Mouse (Mus musculus) ES-E14 (cell line): ENCODE data around the gene Tgtp1. TPM values are rescaled to one million over a fixed set of nuclear protein-coding genes. Genes with fewer than 3 reads are reported as not detected.
"Not testable (repeated sequence)": the region's sequence is repeated elsewhere in the genome, so short reads cannot be mapped to it uniquely, and the experiment has no call there.

Experiments used
- DNase-seq: peaks from one replicate; pipeline ENCODE4 v3.0.0-alpha.2; 2013; ENCODE audit warnings: low read depth, low spot score
- H3K27ac ChIP-seq: 2 replicates; pipeline ENCODE4 v1.5.1; 2012; ENCODE audit warnings: low read depth, mild to moderate bottlenecking, low read length, moderate library complexity, mixed read lengths; ENCODE audit not compliant: poor library complexity, insufficient read depth, severe bottlenecking
- H3K36me3 ChIP-seq: 2 replicates; pipeline ENCODE4 v1.6.1; 2012; ENCODE audit warnings: mild to moderate bottlenecking, low read length, moderate library complexity, mixed read lengths; ENCODE audit not compliant: control insufficient read depth, poor library complexity, insufficient read depth, severe bottlenecking
- H3K4me1 ChIP-seq, 2 experiments: fragments of 150-350 bp in 1 of 2; sonication (generic) in 1 of 2; 2 replicates each; pipeline ENCODE4 v1.6.1; 2012; ENCODE audit warnings: low read length in 2 of 2, mild to moderate bottlenecking in 1 of 2, mixed read lengths in 1 of 2; ENCODE audit not compliant: control insufficient read depth in 2 of 2, insufficient read depth in 2 of 2, poor library complexity in 1 of 2
- H3K4me3 ChIP-seq, 2 experiments: fragments of 150-350 bp in 1 of 2; sonication (generic) in 1 of 2; 2 replicates each; pipeline ENCODE4 v1.5.1; 2012; ENCODE audit warnings: low read length in 2 of 2, low read depth in 1 of 2, mild to moderate bottlenecking in 1 of 2, mixed read lengths in 1 of 2; ENCODE audit not compliant: insufficient read depth in 1 of 2, poor library complexity in 1 of 2, severe bottlenecking in 1 of 2
- H3K9ac ChIP-seq: 2 replicates; pipeline ENCODE4 v1.6.1; 2012; ENCODE audit warnings: low read depth, mild to moderate bottlenecking, low read length, mixed read lengths; ENCODE audit not compliant: poor library complexity, insufficient read depth, severe bottlenecking
- H3K9me3 ChIP-seq: fragments of 150-350 bp; sonication (generic); 2 replicates; pipeline ENCODE4 v1.6.1; 2012; ENCODE audit warnings: low read depth, mild to moderate bottlenecking, low read length; ENCODE audit not compliant: control insufficient read depth, insufficient read depth
- in situ Hi-C, 2 experiments: fragments of 600-800 bp; cut with MboI; formaldehyde crosslinking; loops; one replicate each; pipeline ENCODE4 v1.15.1; 2025; ENCODE audit warnings: low sequenced_read_pairs in 2 of 2, inconsistent platforms in 1 of 2; ENCODE audit not compliant: unreplicated experiment in 2 of 2
- total RNA-seq: library from RNA; depleted of rRNA; stranded (reverse); fragments of 300-350 nt; gene quantifications from 2 replicates; pipeline ENCODE4 v1.2.3, GENCODE M21; 2012; rRNA removed

Tgtp1 gene
- total RNA-seq: 0.76 and 0.85 TPM in 2 replicates

- not testable (repeated sequence) for H3K27ac ChIP-seq, H3K4me1 ChIP-seq, DNase-seq, H3K36me3 ChIP-seq, H3K4me3 ChIP-seq, H3K9me3 ChIP-seq, H3K9ac ChIP-seq
- in situ Hi-C loops: loop anchor here in 1 of 2 experiments (10.0 kb wide), 1 partner anchor 81 kb away; the partner anchor contains the start of gene Ifi47
Measured at GRCm38 (mm10) chr11:48994018-48994417, at the start of gene Tgtp1. TSS of gene Tgtp1 (minus strand) at chr11:48994172.

- DNase-seq, H3K27ac ChIP-seq, in situ Hi-C loops, H3K36me3 ChIP-seq, H3K4me3 ChIP-seq, H3K9ac ChIP-seq, H3K4me1 ChIP-seq, H3K9me3 ChIP-seq: not testable (repeated sequence)
Measured at GRCm38 (mm10) chr11:49012074-49012473, 18.1 kb upstream of the Tgtp1 start.

- in situ Hi-C loops, H3K4me1 ChIP-seq, H3K27ac ChIP-seq, H3K9ac ChIP-seq, H3K4me3 ChIP-seq, DNase-seq, H3K36me3 ChIP-seq, H3K9me3 ChIP-seq: not testable (repeated sequence)
Measured at GRCm38 (mm10) chr11:49006785-49007184, 12.8 kb upstream of the Tgtp1 start.

GRCm38 (mm10) chr11:49006317-49006716 is 12.3 kb upstream of the Tgtp1 start:
- H3K9me3 ChIP-seq, DNase-seq, H3K9ac ChIP-seq, H3K36me3 ChIP-seq, H3K4me1 ChIP-seq, H3K27ac ChIP-seq, in situ Hi-C loops, H3K4me3 ChIP-seq: not testable (repeated sequence)

- in situ Hi-C loops, DNase-seq, H3K4me3 ChIP-seq, H3K9me3 ChIP-seq, H3K9ac ChIP-seq, H3K4me1 ChIP-seq, H3K36me3 ChIP-seq, H3K27ac ChIP-seq: not testable (repeated sequence)
Measured at GRCm38 (mm10) chr11:49000411-49000810, 6.4 kb upstream of the Tgtp1 start.

- H3K9me3 ChIP-seq, H3K4me1 ChIP-seq, DNase-seq, H3K9ac ChIP-seq, H3K4me3 ChIP-seq, H3K27ac ChIP-seq, H3K36me3 ChIP-seq: not testable (repeated sequence)
- in situ Hi-C loops: loop anchor here in 1 of 2 experiments (10.0 kb wide), 1 partner anchor 82 kb away; the partner anchor contains the start of gene Ifi47
Measured at GRCm38 (mm10) chr11:48993296-48993695, 676 bp downstream of the Tgtp1 start.

- H3K9ac ChIP-seq, H3K36me3 ChIP-seq, DNase-seq, H3K9me3 ChIP-seq, H3K4me3 ChIP-seq, H3K4me1 ChIP-seq, H3K27ac ChIP-seq: not testable (repeated sequence)
- in situ Hi-C loops: loop anchor here in 1 of 2 experiments (10.0 kb wide), 1 partner anchor 83 kb away; the partner anchor contains the start of gene Ifi47
Measured at GRCm38 (mm10) chr11:48991740-48992520, 2.0 kb downstream of the Tgtp1 start, which contains the start of gene Gm12185. TSS of gene Gm12185 (minus strand) at chr11:48992226.

GRCm38 (mm10) chr11:48989981-48990380 is 4.0 kb downstream of the Tgtp1 start:
- not testable (repeated sequence) for DNase-seq, H3K36me3 ChIP-seq, H3K4me3 ChIP-seq, H3K27ac ChIP-seq, H3K4me1 ChIP-seq, H3K9me3 ChIP-seq, H3K9ac ChIP-seq
- in situ Hi-C loops: loop anchor here in 1 of 2 experiments (10.0 kb wide), 1 partner anchor 85 kb away; the partner anchor contains the start of gene Ifi47
